In the genomic region with DNA sequence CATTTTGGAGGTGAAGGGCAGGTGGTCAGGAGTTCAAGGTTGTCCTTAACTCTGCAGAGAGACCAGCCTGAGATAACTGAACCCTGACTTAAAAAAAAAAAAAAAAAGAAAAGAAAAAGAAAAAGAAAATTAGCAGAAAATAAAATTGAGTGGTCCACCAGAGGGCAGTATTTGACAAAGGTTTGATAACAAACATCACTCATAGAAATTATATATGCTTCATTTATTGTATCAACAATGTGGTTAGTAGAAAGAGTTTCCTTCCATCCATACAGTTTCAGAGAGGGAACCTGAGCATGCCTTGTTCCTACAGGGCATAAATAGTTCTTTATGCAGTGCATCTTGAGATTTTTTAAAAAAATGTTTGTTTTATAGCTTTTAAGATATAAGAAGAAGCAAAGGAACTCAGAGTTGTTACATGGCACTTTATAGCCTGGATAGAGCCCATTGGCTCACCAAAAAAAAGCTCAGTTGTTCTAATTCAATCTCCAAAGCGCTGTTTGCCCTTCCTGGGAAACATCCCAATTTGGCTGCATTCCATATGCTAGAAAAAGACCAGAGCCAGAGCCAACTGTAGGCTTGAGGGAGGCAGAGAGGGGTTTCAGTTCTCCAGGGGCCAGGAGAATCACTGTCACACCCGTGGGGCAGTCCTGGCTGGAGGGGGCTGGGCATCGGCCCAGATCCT, we compare ENCODE assay signal across 8 mouse cellular contexts.
DNase-seq lines count a peak whose midpoint lies in the region; ATAC-seq lines count a peak whose summit lies in the region.

No protein-coding gene starts in this region.

- peak overlapping the region; percentile 48; the same call in 1 of the 2 replicates for H3K27ac ChIP-seq in hindbrain, embryonic 16.5 days (ENCODE audit: low read depth, low read length)

- no peaks in the 10 kb centered on the region for H3K27me3 ChIP-seq in hindbrain, embryonic 16.5 days (replicated peaks; ENCODE audit: control insufficient read depth, insufficient read depth, low read length)

- H3K4me1 ChIP-seq in hindbrain, embryonic 16.5 days (ENCODE audit: control insufficient read depth, insufficient read depth, low read depth, low read length) = peaks cover 32% of the 10 kb centered on the region

- H3K9ac ChIP-seq in hindbrain, embryonic 16.5 days (ENCODE audit: low read depth, low read length) = no peak overlapping the region

- H3K9me3 ChIP-seq in hindbrain, embryonic 16.5 days (ENCODE audit: control insufficient read depth, low read length) = no peaks in the 10 kb centered on the region

- 45% methylated on average over 3 of the region's 3 CpGs for WGBS in hindbrain, embryonic 16.5 days

- H3K36me3 ChIP-seq in hindbrain, embryonic 16.5 days (ENCODE audit: control insufficient read depth, insufficient read depth, low read length) = no peaks in the 10 kb centered on the region

- peak; percentile 79 for ATAC-seq in hindbrain, embryonic 16.5 days
- no peak for ATAC-seq in megakaryocyte-erythroid progenitor cell, adult 5-6 weeks (replicated peaks; ENCODE audit: low FRiP score, low TSS enrichment, poor library complexity, severe bottlenecking)

- DNase-seq in adrenal gland, postnatal 14 days = peak; percentile 52
- DNase-seq in adrenal gland, postnatal 4 days (ENCODE audit: low spot score in 2 of 2) = no peak
- peak; percentile 15 for DNase-seq in right cerebral cortex, adult 18-20 months
- no peak for DNase-seq in right cerebral cortex, postnatal 36 days (ENCODE audit: low spot score in 2 of 2)
- peak; percentile 22 to 42 for DNase-seq in cerebellum, postnatal 25 days
- peak; percentile 66 for DNase-seq in lung, postnatal 10 days

- H3K4me3 ChIP-seq in hindbrain, embryonic 16.5 days (ENCODE audit: low read length) = no peak overlapping the region

- no peak overlapping the region for H3K4me2 ChIP-seq in hindbrain, embryonic 16.5 days (ENCODE audit: low read length)

Comparison
In these comparisons a context has a peak if more than half of its experiments do, and no peak if none do; other contexts are left out.
1. DNase-seq: peak in adrenal gland, postnatal 14 days (single experiment), right cerebral cortex, adult 18-20 months (single experiment), cerebellum, postnatal 25 days (2 of 2) and lung, postnatal 10 days (single experiment); none in adrenal gland, postnatal 4 days (0 of 2) and right cerebral cortex, postnatal 36 days (0 of 2).